Mouse (Mus musculus) limb, embryonic 11.5 days (tissue): Measurements from ENCODE around the gene Gstm5. TPM values are rescaled to one million over a fixed set of nuclear protein-coding genes. Genes with fewer than 3 reads are reported as not detected.

Source experiments
- ATAC-seq: fragments of 200-750 bp; cut with Nextera tagmentation; 2 replicates; pipeline ENCODE4 v1.8.0; 2017; ENCODE audit warnings: low read depth; ENCODE audit not compliant: insufficient number of reproducible peaks, low FRiP score, low TSS enrichment
- DNase-seq: peaks from one replicate; pipeline ENCODE4 v3.0.0-alpha.2; 2015; ENCODE audit warnings: low spot score
- H3K27ac ChIP-seq: fragments of 300-500 bp; sonication (generic); replicated peaks from 2 replicates; pipeline ENCODE4 v1.5.1; 2014; ENCODE audit warnings: low read depth, mild to moderate bottlenecking, low read length
- H3K27me3 ChIP-seq: fragments of 300-500 bp; sonication (generic); 2 replicates; pipeline ENCODE4 v1.6.1; 2014; ENCODE audit warnings: mild to moderate bottlenecking, low read length, mixed read lengths; ENCODE audit not compliant: control insufficient read depth, insufficient read depth
- H3K36me3 ChIP-seq: fragments of 300-500 bp; sonication (generic); 2 replicates; pipeline ENCODE4 v1.6.1; 2014; ENCODE audit warnings: mild to moderate bottlenecking, low read length, moderate library complexity, mixed read lengths; ENCODE audit not compliant: control insufficient read depth, insufficient read depth
- H3K4me1 ChIP-seq: fragments of 300-500 bp; sonication (generic); 2 replicates; pipeline ENCODE4 v1.6.1; 2014; ENCODE audit warnings: low read length, mixed read lengths; ENCODE audit not compliant: control insufficient read depth, insufficient read depth
- H3K4me2 ChIP-seq: fragments of 300-500 bp; sonication (generic); 2 replicates; pipeline ENCODE4 v1.6.1; 2014; ENCODE audit warnings: low read depth, mild to moderate bottlenecking, moderate library complexity; ENCODE audit not compliant: severe bottlenecking
- H3K4me3 ChIP-seq: fragments of 300-500 bp; sonication (generic); 2 replicates; pipeline ENCODE4 v1.5.1; 2014; ENCODE audit warnings: low read depth, low read length
- H3K9ac ChIP-seq: fragments of 300-500 bp; sonication (generic); 2 replicates; pipeline ENCODE4 v1.6.1; 2014; ENCODE audit warnings: mild to moderate bottlenecking, low read length
- H3K9me3 ChIP-seq: fragments of 300-500 bp; sonication (generic); 2 replicates; pipeline ENCODE4 v1.6.1; 2016; ENCODE audit warnings: low read length; ENCODE audit not compliant: control insufficient read depth
- WGBS: fragments of 180-500 bp; shearing (Covaris S2); extraction: QIAGEN DNeasy Blood & Tissue Kit; methylation state at CpG from one replicate; pipeline ENCODE4 v1.1.7; 2014; 5-methylcytosine and 5-hydroxymethylcytosine counted together
- polyA plus RNA-seq: library from polyadenylated mRNA; unstranded; fragments of >200 nt; fragmentation: Nextera tagmentation; extraction: Ambion mirVana; gene quantifications from 2 replicates; pipeline ENCODE4 v1.2.1, GENCODE M21; 2014

Gstm5 gene
- polyA plus RNA-seq, 1 experiment from 2014 or later: 220 TPM

DNA sequence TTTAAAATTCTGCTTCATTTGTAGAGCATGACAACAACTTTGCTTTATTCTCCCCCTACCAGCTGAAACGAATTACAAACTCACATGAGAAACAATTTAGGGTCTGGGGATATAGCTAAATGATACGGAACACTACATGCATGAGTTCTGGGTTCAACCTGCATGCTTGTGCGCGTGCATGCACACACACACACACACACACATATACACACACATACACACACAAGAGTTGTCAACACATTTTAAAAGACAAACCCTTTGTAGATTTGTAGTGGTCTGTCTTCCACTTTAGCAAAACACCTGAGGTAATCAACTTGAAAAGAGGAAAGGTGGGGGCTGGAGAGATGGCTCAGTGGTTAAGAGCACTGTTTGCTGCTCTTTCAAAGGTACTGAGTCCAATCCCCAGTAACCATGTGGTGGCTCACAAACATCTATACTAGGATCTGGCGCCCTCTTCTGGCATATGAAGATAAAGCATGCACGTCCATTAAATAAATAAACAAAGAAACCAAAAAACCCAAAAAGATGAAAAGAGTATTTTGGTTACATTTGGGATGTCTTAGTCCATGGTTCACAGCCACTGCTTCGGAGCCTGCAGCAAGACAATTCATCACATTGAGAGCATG, 22.3 kb downstream of the Gstm5 start:
- Histone ChIP-seq H3K9ac (no peak overlapping the region), H3K27me3 (no peaks in the 10 kb centered on the region), H3K4me2 (no peak overlapping the region), H3K36me3 (no peaks in the 10 kb centered on the region), H3K9me3 (no peaks in the 10 kb centered on the region), H3K4me1 (no peaks in the 10 kb centered on the region), H3K27ac (no peak overlapping the region), H3K4me3 (no peak overlapping the region)
- ATAC-seq (0 out of 2 replicates have a peak, but pooled peaks have one; percentile 51), DNase-seq (peak; percentile 72)
- WGBS: 55% methylated on average over 7 of the region's 7 CpGs

DNA sequence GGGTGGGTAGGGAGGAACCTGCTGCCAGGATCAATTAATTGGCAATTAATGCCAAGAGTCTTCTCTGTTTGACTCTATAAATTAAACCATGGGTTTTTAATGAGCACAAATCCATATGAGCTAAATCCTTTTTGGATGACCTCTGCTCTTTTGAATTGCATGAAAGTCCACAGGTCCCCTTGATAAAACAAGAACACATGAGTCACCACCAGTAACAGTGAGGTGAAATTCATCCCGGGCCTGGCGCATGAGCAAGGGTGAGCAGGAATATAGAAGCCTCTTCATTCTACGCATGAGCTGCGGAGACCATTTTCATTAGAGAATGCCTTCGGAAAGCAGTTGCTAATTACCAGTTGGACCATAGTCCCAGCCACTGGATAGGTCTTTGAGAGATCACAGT, 24.7 kb downstream of the Gstm5 start:
- H3K4me2 ChIP-seq: no peak overlapping the region
- ATAC-seq: no peak
- 91% methylated on average over 5 of the region's 5 CpGs for WGBS

DNA sequence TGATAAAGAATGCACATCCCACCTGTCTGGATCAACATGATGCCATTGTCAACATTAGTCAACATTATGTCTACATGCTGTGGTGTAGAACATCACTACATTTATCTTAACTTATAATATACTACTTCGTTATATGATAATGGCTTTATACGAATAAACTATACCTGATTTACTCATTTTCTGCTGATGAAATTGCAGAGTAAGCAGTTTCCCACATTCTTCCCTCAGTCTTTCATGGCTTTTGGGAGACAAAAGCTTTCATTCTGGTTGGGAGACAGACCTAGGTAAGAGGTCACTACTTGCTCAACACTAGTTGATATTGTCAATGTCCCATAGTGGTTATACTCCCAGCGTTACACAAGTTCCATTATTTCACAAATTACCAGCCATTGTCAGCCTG, 29.7 kb downstream of the Gstm5 start:
- DNase-seq: no peak
- H3K27me3 ChIP-seq: no peaks in the 10 kb centered on the region
- no peak overlapping the region for H3K9ac ChIP-seq
- H3K4me2 ChIP-seq: no peak overlapping the region
- no peaks in the 10 kb centered on the region for H3K36me3 ChIP-seq
- 91% methylated on average over 3 of the region's 3 CpGs for WGBS
- no peaks in the 10 kb centered on the region for H3K4me1 ChIP-seq
- no peak overlapping the region for H3K4me3 ChIP-seq
- no peaks in the 10 kb centered on the region for H3K9me3 ChIP-seq
- no peak for ATAC-seq
- no peak overlapping the region for H3K27ac ChIP-seq

More for the DNA sequence above, 24.7 kb downstream of the Gstm5 start:
- H3K4me1 ChIP-seq: no peaks in the 10 kb centered on the region
- no peak overlapping the region for H3K4me3 ChIP-seq
- no peaks in the 10 kb centered on the region for H3K9me3 ChIP-seq
- no peak for DNase-seq
- H3K27ac ChIP-seq: no peak overlapping the region
- H3K9ac ChIP-seq: no peak overlapping the region
- no peaks in the 10 kb centered on the region for H3K36me3 ChIP-seq
- no peaks in the 10 kb centered on the region for H3K27me3 ChIP-seq

DNA sequence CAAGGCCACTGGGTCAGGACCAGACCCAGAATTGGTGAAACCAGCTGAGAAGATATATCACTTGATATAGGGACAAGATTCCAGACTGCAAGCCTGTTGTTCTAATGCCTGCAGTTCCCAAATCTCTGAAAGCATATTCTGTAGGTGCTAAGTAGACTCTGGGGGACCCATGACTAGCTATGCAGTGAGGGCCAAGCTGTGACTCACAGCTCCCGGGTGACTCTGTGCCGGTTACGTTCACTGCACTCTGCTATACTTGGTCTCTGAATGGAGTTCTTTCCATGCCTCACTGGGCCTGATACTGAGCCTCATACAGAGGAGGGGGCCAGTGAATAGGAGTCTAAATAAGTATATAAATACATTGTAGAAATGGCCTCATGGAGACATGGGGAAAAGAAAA, 32.2 kb downstream of the Gstm5 start:
- ATAC-seq (no peak), DNase-seq (no peak)
- Histone ChIP-seq H3K4me3 (no peak overlapping the region), H3K4me2 (no peak overlapping the region), H3K9me3 (no peaks in the 10 kb centered on the region), H3K36me3 (no peaks in the 10 kb centered on the region), H3K27ac (no peak overlapping the region), H3K4me1 (0 out of 2 replicates have a peak, but pooled peaks cover 2% of the 10 kb centered on the region), H3K27me3 (no peaks in the 10 kb centered on the region), H3K9ac (no peak overlapping the region)
- WGBS: 88% methylated on average over 3 of the region's 3 CpGs

DNA sequence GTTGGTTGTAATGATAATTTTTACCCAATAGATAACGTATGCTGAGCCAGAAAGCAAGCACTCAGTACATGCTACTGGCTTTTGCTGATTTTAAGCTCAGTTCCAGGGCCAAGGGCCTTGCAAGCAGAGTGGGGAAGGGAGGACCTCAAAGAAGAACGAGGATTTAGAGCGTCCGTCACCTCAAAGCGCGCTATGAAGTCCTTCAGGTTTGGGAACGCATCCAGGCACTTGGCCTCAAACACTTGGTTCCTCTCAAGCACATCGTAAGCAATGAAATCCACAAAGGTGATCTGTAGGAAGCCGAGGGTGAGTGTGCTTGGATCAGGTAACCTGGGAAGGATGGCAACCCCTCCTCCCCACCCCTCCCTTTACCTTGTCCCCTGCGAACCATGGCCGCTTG, 33.1 kb downstream of the Gstm5 start:
- no peak overlapping the region for H3K9ac ChIP-seq
- 0 out of 2 replicates have a peak, but pooled peaks cover 2% of the 10 kb centered on the region for H3K4me1 ChIP-seq
- 87% methylated on average over 11 of the region's 11 CpGs for WGBS
- no peak for ATAC-seq
- H3K36me3 ChIP-seq: no peaks in the 10 kb centered on the region
- no peak overlapping the region for H3K4me2 ChIP-seq
- no peaks in the 10 kb centered on the region for H3K27me3 ChIP-seq
- H3K4me3 ChIP-seq: no peak overlapping the region
- no peak overlapping the region for H3K27ac ChIP-seq
- no peaks in the 10 kb centered on the region for H3K9me3 ChIP-seq
- DNase-seq: no peak

DNA sequence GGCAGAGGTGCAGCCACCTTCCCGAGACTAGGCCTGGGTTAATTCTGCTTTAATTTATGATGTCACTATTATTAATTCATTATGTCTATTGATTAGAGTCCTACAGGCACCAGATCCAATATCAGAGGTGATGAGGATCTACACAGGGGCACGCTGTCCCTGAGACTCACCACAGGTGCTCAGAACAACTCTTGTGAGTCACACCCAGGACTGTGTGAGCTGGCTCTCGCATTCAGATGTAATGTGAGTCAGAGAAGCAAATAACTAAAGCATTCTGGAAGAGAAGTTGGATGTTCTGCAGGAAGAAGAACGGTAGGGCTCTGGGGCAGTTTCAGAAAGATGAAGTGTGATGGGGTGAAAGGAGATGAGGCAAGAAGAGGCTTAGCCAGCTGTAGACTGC, 33.6 kb downstream of the Gstm5 start:
- Histone ChIP-seq H3K9me3 (no peaks in the 10 kb centered on the region), H3K27ac (no peak overlapping the region), H3K9ac (no peak overlapping the region), H3K4me1 (0 out of 2 replicates have a peak, but pooled peaks cover 2% of the 10 kb centered on the region), H3K4me3 (no peak overlapping the region), H3K36me3 (no peaks in the 10 kb centered on the region), H3K27me3 (no peaks in the 10 kb centered on the region), H3K4me2 (no peak overlapping the region)
- no peak for DNase-seq
- ATAC-seq: no peak
- WGBS: 80% methylated on average over 4 of the region's 4 CpGs

DNA sequence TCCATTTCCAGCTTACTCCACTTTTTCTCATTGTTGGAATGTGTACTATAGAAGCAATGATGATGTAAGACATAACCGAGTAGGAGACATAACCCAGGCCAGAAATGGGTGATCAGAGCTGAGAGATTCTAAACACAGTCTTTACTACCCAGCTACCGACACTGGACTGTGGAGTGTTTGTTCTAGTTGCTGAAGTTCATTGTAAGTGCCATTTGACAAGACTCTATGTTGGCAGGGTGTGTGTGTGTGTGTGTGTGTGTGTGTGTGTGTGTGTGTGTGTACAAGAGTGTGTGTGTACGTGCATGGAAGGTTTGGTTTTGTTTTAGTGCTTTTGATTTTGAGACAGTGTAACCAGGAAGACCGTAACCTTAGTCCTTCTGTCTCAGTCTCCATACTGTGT, 34.1 kb downstream of the Gstm5 start:
- no peak for ATAC-seq
- no peaks in the 10 kb centered on the region for H3K27me3 ChIP-seq
- H3K9me3 ChIP-seq: no peaks in the 10 kb centered on the region
- no peak overlapping the region for H3K9ac ChIP-seq
- H3K27ac ChIP-seq: no peak overlapping the region
- WGBS: 91% methylated on average over 4 of the region's 4 CpGs
- H3K4me2 ChIP-seq: no peak overlapping the region
- DNase-seq: no peak
- no peak overlapping the region for H3K4me3 ChIP-seq
- 0 out of 2 replicates have a peak, but pooled peaks cover 2% of the 10 kb centered on the region for H3K4me1 ChIP-seq
- H3K36me3 ChIP-seq: no peaks in the 10 kb centered on the region

DNA sequence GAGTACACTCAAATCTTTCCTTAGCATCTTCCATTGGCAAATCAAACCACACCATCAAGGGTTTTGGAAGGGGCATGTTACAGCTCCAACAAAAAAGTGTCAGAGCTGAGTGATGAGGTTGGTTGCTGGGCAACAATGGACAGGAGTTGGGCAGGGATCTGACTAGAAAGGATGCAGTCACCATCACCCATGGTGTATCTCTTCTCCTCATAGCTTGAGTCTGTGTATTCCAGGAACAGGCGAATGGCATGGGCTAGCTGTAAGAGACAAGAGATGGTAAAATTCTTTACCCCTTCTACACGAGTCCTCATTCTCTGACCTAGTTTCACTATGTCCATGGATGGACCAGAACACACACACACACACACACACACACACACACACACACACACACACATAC, 35.5 kb downstream of the Gstm5 start:
- no peak for DNase-seq
- Histone ChIP-seq H3K36me3 (no peaks in the 10 kb centered on the region), H3K27ac (0 out of 2 replicates have a peak overlapping the region, but pooled peaks have one; percentile 33), H3K27me3 (no peaks in the 10 kb centered on the region), H3K9me3 (no peaks in the 10 kb centered on the region), H3K4me3 (peak overlapping the region; percentile 20; the same call in 1 of the 2 replicates), H3K4me1 (0 out of 2 replicates have a peak, but pooled peaks cover 2% of the 10 kb centered on the region), H3K4me2 (peak overlapping the region; percentile 47), H3K9ac (peak overlapping the region; percentile 55)
- WGBS: 82% methylated on average over 2 of the region's 2 CpGs
- no peak; the same call in 1 of the 2 replicates for ATAC-seq
